Mouse (Mus musculus) heart, embryonic 13.5 days (tissue): ENCODE measurements around the gene Cdk20. TPM values are rescaled to one million over a fixed set of nuclear protein-coding genes. Genes with fewer than 3 reads are reported as not detected.
"Not testable (repeated sequence)": the region's sequence is repeated elsewhere in the genome, so short reads cannot be mapped to it uniquely, and the experiment has no call there.

ENCODE experiments used
- ATAC-seq: fragments of 200-750 bp; cut with Nextera tagmentation; 2 replicates; pipeline ENCODE4 v1.8.0; 2017; ENCODE audit warnings: moderate TSS enrichment; ENCODE audit not compliant: insufficient number of reproducible peaks, low FRiP score, low TSS enrichment; ENCODE audit errors: extremely low read depth
- H3K27ac ChIP-seq: fragments of 300-500 bp; sonication (generic); replicated peaks from 2 replicates; pipeline ENCODE4 v1.5.1; 2015; ENCODE audit warnings: moderate library complexity, mild to moderate bottlenecking, inconsistent platforms
- H3K27me3 ChIP-seq: fragments of 300-500 bp; sonication (generic); replicated peaks from 2 replicates; pipeline ENCODE4 v1.6.1; 2015; ENCODE audit warnings: mild to moderate bottlenecking, inconsistent platforms
- H3K36me3 ChIP-seq: fragments of 300-500 bp; sonication (generic); 2 replicates; pipeline ENCODE4 v1.6.1; 2015; ENCODE audit warnings: mild to moderate bottlenecking, inconsistent platforms
- H3K4me1 ChIP-seq: fragments of 300-500 bp; sonication (generic); 2 replicates; pipeline ENCODE4 v1.6.1; 2015; ENCODE audit warnings: inconsistent platforms
- H3K4me2 ChIP-seq: fragments of 300-500 bp; sonication (generic); 2 replicates; pipeline ENCODE4 v1.6.1; 2015; ENCODE audit warnings: inconsistent platforms, mild to moderate bottlenecking, moderate library complexity
- H3K4me3 ChIP-seq: fragments of 300-500 bp; sonication (generic); 2 replicates; pipeline ENCODE4 v1.5.1; 2015; ENCODE audit warnings: moderate library complexity, mild to moderate bottlenecking, inconsistent platforms
- H3K9ac ChIP-seq: fragments of 300-500 bp; sonication (generic); 2 replicates; pipeline ENCODE4 v1.6.1; 2015; ENCODE audit warnings: inconsistent platforms, mild to moderate bottlenecking, moderate library complexity
- H3K9me3 ChIP-seq: fragments of 300-500 bp; sonication (generic); 2 replicates; pipeline ENCODE4 v1.6.1; 2016; ENCODE audit warnings: inconsistent platforms
- WGBS: fragments of 180-500 bp; shearing (Covaris S2); methylation state at CpG from one replicate; pipeline ENCODE4 v1.1.7; 2015; ENCODE audit warnings: mixed read lengths; 5-methylcytosine and 5-hydroxymethylcytosine counted together
- polyA plus RNA-seq: library from polyadenylated mRNA; unstranded; fragments of >200 nt; fragmentation: Nextera tagmentation; extraction: Ambion mirVana; gene quantifications from 2 replicates; pipeline ENCODE4 v1.2.1, GENCODE M21; 2015

The Cdk20 gene
- polyA plus RNA-seq, 1 experiment from 2014 or later: 5.1 TPM

DNA sequence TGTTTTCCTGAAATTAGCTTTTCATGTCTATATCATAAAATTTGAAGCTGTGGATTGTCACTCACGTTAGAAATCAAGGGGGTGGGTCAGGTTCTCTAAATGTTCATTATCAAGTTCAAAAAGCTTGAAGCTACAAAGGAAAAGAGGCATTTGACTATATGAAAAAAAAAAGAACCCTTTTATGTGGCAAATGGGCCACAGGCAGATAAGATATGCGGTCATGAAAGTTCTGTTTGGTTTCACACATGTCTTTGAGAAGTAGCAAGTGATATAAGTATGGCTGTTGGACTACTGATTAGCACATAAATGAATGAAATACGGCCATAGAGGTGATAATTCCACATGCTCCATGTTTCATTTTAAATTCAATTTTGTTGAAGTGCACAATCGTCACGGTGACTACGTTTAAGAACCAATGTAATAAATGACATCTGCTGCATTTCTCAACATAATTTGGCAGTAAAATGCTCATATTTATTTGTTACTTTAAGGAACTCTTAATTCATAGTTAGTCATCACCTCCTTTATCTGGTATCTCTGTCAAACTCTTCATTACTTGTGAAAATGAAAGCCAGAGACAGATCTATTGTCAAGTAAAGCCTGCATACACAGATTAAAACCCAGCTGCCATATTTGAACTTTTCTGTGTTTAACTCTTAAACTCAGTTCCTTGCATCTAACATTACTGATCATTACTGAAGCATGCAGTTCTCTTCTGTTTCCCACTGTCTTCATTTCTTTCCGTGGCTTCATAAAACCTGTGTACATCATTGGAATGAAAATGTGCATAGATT lies 18.1 kb downstream of the Cdk20 start:
- Histone ChIP-seq H3K9me3 (no peaks in the 10 kb centered on the region), H3K9ac (no peak overlapping the region), H3K4me3 (no peak overlapping the region), H3K27me3 (no peaks in the 10 kb centered on the region), H3K4me2 (no peak overlapping the region), H3K27ac (no peak overlapping the region), H3K36me3 (no peaks in the 10 kb centered on the region), H3K4me1 (no peaks in the 10 kb centered on the region)
- WGBS: 63% methylated on average over 7 of the region's 7 CpGs
- no peak for ATAC-seq

DNA sequence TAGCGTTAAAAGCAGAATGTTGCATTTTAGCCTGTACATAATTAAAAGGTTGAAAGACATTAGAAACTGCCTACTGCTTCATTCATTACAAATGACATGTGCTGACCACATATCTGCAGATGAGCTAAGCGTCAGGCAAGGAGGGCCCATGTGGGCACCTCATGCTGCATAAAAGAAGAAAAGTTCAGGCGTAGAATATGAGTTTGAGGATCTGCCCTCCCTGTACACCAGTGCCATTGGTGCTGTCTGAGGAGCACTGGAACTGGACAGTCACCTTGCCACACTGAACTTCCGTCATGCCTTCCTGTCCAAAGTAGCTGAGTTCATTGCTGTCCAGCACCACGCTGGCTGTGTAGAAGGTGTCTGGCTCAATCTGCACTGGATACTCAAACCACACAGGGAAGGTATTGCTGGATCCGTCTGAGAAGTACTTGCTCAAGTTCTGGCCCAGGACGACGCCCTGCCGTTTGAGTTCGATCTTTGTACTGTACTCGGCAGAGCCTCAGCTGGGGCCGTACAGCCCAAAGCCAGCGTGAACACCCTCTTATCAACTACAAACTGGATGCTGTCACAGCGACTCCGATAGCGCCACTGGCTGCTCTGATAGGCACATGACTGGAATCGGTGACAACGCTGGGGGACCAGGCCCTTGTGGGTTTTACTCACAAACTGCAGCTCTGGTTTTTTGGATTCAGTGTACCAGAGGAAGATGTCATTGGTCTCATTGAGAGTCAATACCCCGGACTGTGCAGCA lies 25.3 kb downstream of the Cdk20 start:
- not testable (repeated sequence) for ATAC-seq, H3K4me2 ChIP-seq, H3K4me1 ChIP-seq, H3K4me3 ChIP-seq, H3K27me3 ChIP-seq, H3K9ac ChIP-seq, H3K27ac ChIP-seq, H3K9me3 ChIP-seq, H3K36me3 ChIP-seq
- WGBS: 65% methylated on average over 19 of the region's 19 CpGs

DNA sequence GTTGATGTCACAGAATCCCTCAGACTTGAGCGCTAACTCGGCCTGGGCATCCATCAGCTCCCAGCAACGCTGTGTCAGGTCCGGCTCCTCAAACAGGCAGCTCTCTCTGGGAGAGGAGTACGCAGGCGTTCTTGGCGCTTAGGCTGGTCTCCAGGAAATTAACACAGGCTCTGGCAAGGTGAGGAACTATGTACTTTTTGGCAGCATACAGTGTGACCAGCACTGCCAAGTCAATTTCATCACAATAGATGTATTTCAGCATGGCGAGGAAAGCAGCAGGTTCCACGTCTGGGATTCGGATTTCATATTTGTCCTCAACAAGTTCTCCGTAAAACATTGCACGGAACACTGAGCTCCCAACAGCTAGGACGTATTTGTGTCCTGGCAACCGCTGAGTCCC lies 26.1 kb downstream of the Cdk20 start:
- Histone ChIP-seq H3K4me2 (no peak overlapping the region), H3K27ac (no peak overlapping the region), H3K9ac (no peak overlapping the region), H3K36me3 (no peaks in the 10 kb centered on the region), H3K27me3 (no peaks in the 10 kb centered on the region), H3K9me3 (peaks cover 6% of the 10 kb centered on the region; the same call in 1 of the 2 replicates), H3K4me3 (no peak overlapping the region), H3K4me1 (no peaks in the 10 kb centered on the region)
- ATAC-seq: no peak
- WGBS: 85% methylated on average over 14 of the region's 14 CpGs

DNA sequence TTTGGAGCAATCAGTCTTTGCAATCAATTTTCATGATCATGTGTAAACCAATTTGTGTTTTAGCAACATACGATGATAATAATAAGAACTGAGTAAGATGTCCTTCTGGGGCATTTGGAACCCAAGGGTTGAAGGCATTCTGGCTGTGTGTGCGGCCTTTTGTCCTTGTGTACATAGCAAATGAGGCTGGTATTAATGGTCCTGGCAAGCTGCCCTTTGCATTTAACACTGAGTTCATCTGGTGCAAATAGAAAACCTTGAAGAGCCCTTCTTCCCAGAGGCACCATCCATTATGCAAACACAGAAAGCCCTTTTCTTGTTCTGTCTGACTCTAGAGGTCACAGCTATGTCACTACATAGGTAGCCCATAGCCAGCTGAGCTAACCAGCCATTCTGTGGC lies 30.5 kb downstream of the Cdk20 start:
- Histone ChIP-seq H3K9ac (no peak overlapping the region), H3K4me3 (no peak overlapping the region), H3K27ac (no peak overlapping the region), H3K27me3 (no peaks in the 10 kb centered on the region), H3K4me1 (0 out of 2 replicates have a peak, but pooled peaks cover 3% of the 10 kb centered on the region), H3K36me3 (no peaks in the 10 kb centered on the region), H3K9me3 (peaks cover 6% of the 10 kb centered on the region; the same call in 1 of the 2 replicates), H3K4me2 (no peak overlapping the region)
- 80% methylated on average over 2 of the region's 2 CpGs for WGBS
- no peak for ATAC-seq

DNA sequence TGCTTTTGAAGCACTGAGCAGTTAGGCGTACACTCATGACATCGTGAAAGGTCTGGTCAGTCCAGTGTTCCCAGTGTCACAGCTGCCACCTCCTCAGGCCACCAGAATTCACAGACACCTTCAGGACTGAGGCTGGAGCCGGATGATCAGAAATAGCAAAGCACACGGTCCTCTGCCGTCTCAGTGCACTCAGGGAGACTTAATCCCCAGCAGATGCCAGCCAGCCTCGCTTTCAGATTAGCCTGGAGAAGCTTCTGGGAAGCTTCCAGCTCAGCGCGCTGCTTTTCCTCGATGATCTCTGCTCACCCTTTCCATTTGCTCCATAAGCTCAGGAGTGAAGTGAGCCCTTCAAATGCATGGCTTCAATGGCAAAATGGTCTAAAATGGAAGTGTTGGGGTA lies 33.1 kb downstream of the Cdk20 start:
- no peak overlapping the region for H3K27ac ChIP-seq
- peaks cover 6% of the 10 kb centered on the region; the same call in 1 of the 2 replicates for H3K9me3 ChIP-seq
- no peaks in the 10 kb centered on the region for H3K27me3 ChIP-seq
- 50% methylated on average over 9 of the region's 9 CpGs for WGBS
- no peaks in the 10 kb centered on the region for H3K36me3 ChIP-seq
- 0 out of 2 replicates have a peak, but pooled peaks cover 3% of the 10 kb centered on the region for H3K4me1 ChIP-seq
- no peak overlapping the region for H3K4me3 ChIP-seq
- no peak overlapping the region for H3K9ac ChIP-seq
- no peak for ATAC-seq
- H3K4me2 ChIP-seq: no peak overlapping the region

DNA sequence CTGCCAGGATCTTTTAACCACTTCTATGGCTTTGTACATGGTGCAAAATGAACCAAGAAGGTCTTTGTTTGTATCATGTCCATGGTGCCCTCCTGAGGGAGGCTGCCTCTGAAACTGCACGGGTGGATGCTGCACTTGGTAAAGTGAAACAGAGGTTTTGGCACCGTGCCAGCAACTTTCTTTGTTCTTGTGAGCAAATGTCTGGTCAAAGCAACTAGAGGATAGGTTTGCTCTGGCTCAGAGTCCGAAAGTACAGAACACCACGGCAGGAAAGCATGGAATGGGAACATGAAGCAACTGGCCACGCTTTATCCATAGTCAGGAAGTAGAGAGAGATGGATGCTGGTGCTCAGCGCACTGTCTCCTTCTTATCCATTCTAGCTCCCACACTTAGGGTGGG lies 35.8 kb downstream of the Cdk20 start:
- Histone ChIP-seq H3K4me1 (0 out of 2 replicates have a peak, but pooled peaks cover 3% of the 10 kb centered on the region), H3K27ac (no peak overlapping the region), H3K9me3 (no peaks in the 10 kb centered on the region; the same call in 1 of the 2 replicates), H3K9ac (no peak overlapping the region), H3K4me2 (no peak overlapping the region), H3K4me3 (no peak overlapping the region), H3K27me3 (no peaks in the 10 kb centered on the region), H3K36me3 (no peaks in the 10 kb centered on the region)
- 59% methylated on average over 6 of the region's 6 CpGs for WGBS
- no peak for ATAC-seq

DNA sequence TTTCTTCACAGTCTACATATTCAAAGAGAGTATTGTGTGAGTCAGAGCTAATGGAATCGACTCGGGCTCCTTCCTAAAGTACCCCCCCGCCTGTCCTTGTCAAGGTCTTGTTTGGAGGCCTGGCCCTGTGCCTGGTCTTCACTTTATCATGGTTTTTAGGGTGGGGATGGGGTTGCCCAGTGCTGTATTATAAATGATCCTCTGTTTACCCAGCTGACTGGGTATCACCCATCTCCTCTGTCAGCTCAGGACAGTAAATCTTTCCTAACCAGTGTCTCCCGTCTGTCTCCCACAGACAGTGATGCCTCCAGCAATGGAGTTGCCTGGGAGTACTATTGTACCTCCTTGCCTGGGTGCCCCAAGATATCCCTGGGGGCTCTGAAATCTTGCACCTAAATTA lies 45.9 kb downstream of the Cdk20 start:
- Histone ChIP-seq H3K4me2 (no peak overlapping the region), H3K36me3 (no peaks in the 10 kb centered on the region), H3K27me3 (no peaks in the 10 kb centered on the region), H3K9me3 (no peaks in the 10 kb centered on the region), H3K4me3 (no peak overlapping the region), H3K9ac (no peak overlapping the region), H3K4me1 (no peaks in the 10 kb centered on the region), H3K27ac (no peak overlapping the region)
- ATAC-seq: no peak
- 55% methylated on average over 4 of the region's 4 CpGs for WGBS

DNA sequence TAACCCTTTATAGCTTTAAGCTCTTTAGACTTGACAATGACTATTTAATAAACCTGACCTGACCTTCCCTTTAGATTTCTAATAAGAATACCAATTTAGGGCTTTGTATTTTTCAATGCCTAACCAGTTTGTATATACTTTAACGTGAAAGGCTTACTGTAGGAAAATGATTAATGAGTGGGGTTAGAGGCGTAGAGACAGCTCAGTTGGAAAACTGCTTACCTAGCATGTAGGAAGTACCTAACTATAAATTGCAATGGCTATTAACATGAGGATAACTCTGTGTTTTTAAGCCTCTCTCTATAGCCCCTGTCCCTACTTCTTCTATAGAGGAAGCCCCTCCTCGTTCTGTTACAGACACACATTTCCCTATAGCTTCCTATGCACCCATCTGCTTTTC lies 47.8 kb downstream of the Cdk20 start:
- Histone ChIP-seq H3K27me3 (no peaks in the 10 kb centered on the region), H3K27ac (no peak overlapping the region), H3K4me3 (no peak overlapping the region), H3K36me3 (no peaks in the 10 kb centered on the region), H3K4me1 (no peaks in the 10 kb centered on the region), H3K9ac (no peak overlapping the region), H3K4me2 (no peak overlapping the region), H3K9me3 (no peaks in the 10 kb centered on the region)
- 73% methylated on average over 3 of the region's 3 CpGs for whole genome bisulfite sequencing
- ATAC-seq: no peak

DNA sequence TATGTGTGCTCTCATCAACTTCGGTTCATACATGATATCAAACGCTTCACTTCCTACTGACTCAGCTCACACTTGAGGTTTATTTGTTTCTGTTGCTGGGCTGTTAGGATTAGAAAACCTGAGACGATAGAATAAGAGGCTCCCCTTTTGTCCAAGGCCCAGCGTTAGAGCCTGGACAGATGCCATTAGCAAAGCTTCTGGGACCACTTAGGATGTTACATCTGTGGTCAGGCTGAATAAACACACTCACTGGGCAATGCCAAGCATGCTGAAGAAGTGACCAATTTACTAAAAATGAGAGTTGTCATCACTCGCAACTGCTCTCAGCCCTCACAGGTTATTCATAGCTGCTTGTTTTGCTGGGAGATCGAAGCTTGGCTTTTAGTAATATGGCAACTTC lies 57.8 kb downstream of the Cdk20 start:
- WGBS: 69% methylated on average over 6 of the region's 6 CpGs

More for the DNA sequence above, 57.8 kb downstream of the Cdk20 start:
- Histone ChIP-seq H3K4me1 (no peaks in the 10 kb centered on the region), H3K27ac (no peak overlapping the region), H3K9me3 (no peaks in the 10 kb centered on the region), H3K27me3 (no peaks in the 10 kb centered on the region), H3K4me2 (no peak overlapping the region), H3K4me3 (no peak overlapping the region), H3K36me3 (no peaks in the 10 kb centered on the region), H3K9ac (no peak overlapping the region)
- no peak for ATAC-seq
